In genomic region chr11:119307658-119307867, GRCm38 (mm10) we compare ENCODE assay signal across 14 mouse cellular contexts. TPM values are rescaled to one million over a fixed set of nuclear protein-coding genes. Genes with fewer than 3 reads are reported as not detected.
DNase-seq lines count a peak whose midpoint lies in the region; ATAC-seq lines count a peak whose summit lies in the region.
"Had no signal": no experiment of that assay in that cellular context is flagged by ENCODE, and none has a peak within 500 bp of the region (broad histone marks: within the 10 kb centered on the region; RNA-seq: fewer than 3 reads in every experiment).

Card14 (plus strand) TSS chr11:119307768.

- peaks cover 18% of the 10 kb centered on the region for H3K4me1 ChIP-seq in heart, embryonic 11.5 days (ENCODE audit: control insufficient read depth, insufficient read depth, low read length)
- no peaks in the 10 kb centered on the region for H3K4me1 ChIP-seq in hindbrain, embryonic 14.5 days (replicated peaks; ENCODE audit: control insufficient read depth, insufficient read depth, low read length)
- H3K4me1 ChIP-seq in hindbrain, embryonic 12.5 days = no peaks in the 10 kb centered on the region; the same call in 1 of the 2 replicates
- H3K4me1 ChIP-seq in neural tube, embryonic 15.5 days = peaks cover 14% of the 10 kb centered on the region

- intact Hi-C loops in heart, postnatal 25 days (cut with DNase I) = no loop called here

- H3K9me3 ChIP-seq in heart, embryonic 11.5 days (replicated peaks; ENCODE audit: control insufficient read depth, low read length) = no peaks in the 10 kb centered on the region
- H3K9me3 ChIP-seq in hindbrain, embryonic 14.5 days (ENCODE audit: control insufficient read depth, low read length) = no peaks in the 10 kb centered on the region
- no peaks in the 10 kb centered on the region for H3K9me3 ChIP-seq in hindbrain, embryonic 12.5 days (replicated peaks)
- no peaks in the 10 kb centered on the region for H3K9me3 ChIP-seq in neural tube, embryonic 15.5 days (replicated peaks)
- H3K9me3 ChIP-seq: liver, embryonic 13.5 days; megakaryocyte, embryonic 14.5 days had no signal

- H3K4me2 ChIP-seq in heart, embryonic 11.5 days = no peak within 1 kb of the TSS
- no peak within 1 kb of the TSS for H3K4me2 ChIP-seq in hindbrain, embryonic 14.5 days (replicated peaks)
- no peak within 1 kb of the TSS for H3K4me2 ChIP-seq in hindbrain, embryonic 12.5 days (replicated peaks)
- no peak within 1 kb of the TSS for H3K4me2 ChIP-seq in neural tube, embryonic 15.5 days
- H3K4me2 ChIP-seq: liver, embryonic 13.5 days had no signal

- peaks cover 12% of the 10 kb centered on the region; the same call in 1 of the 2 replicates for H3K27me3 ChIP-seq in heart, embryonic 11.5 days (ENCODE audit: control insufficient read depth, insufficient read depth, low read length)
- 0 out of 2 replicates have a peak, but pooled peaks cover 7% of the 10 kb centered on the region for H3K27me3 ChIP-seq in hindbrain, embryonic 14.5 days (ENCODE audit: control insufficient read depth, insufficient read depth, low read length)
- peaks cover 23% of the 10 kb centered on the region for H3K27me3 ChIP-seq in hindbrain, embryonic 12.5 days
- H3K27me3 ChIP-seq in neural tube, embryonic 15.5 days (replicated peaks) = no peaks in the 10 kb centered on the region; the same call in 1 of the 2 replicates
- H3K27me3 ChIP-seq: Patski had no signal

- peak within 1 kb of the TSS; percentile 39; the same call in 1 of the 2 replicates for H3K9ac ChIP-seq in heart, embryonic 11.5 days (ENCODE audit: low read depth, low read length)
- H3K9ac ChIP-seq in hindbrain, embryonic 14.5 days = 0 out of 2 replicates have a peak within 1 kb of the TSS, but pooled peaks have one; percentile 20
- H3K9ac ChIP-seq in hindbrain, embryonic 12.5 days = no peak within 1 kb of the TSS
- H3K9ac ChIP-seq in neural tube, embryonic 15.5 days (replicated peaks) = no peak within 1 kb of the TSS
- H3K9ac ChIP-seq: liver, embryonic 13.5 days had no signal

- no peak for DNase-seq in heart, postnatal 25 days (ENCODE audit: low spot score)
- DNase-seq in hindbrain, embryonic 14.5 days (ENCODE audit: low spot score) = no peak
- no peak for DNase-seq in large intestine, adult 2 months (ENCODE audit: low read depth, low spot score)
- no peak for DNase-seq in kidney, postnatal 10 days
- DNase-seq in urinary bladder, postnatal 10 days (ENCODE audit: low spot score) = no peak
- DNase-seq: cerebellum, postnatal 10 days; liver, embryonic 13.5 days; thymus, postnatal 25 days had no signal

- WGBS in heart, embryonic 11.5 days (ENCODE audit: insufficient replicate concordance) = 41% methylated on average over 1 of the region's 1 CpGs
- 58% methylated on average over 1 of the region's 1 CpGs for WGBS in hindbrain, embryonic 14.5 days
- WGBS in hindbrain, embryonic 12.5 days = 45% methylated on average over 1 of the region's 1 CpGs
- 76% methylated on average over 1 of the region's 1 CpGs for WGBS in large intestine, adult 2 months
- WGBS in neural tube, embryonic 15.5 days = 58% methylated on average over 1 of the region's 1 CpGs

- no peak for ATAC-seq in heart, embryonic 11.5 days (replicated peaks; ENCODE audit: insufficient number of reproducible peaks, low FRiP score, low TSS enrichment)
- ATAC-seq in hindbrain, embryonic 14.5 days (ENCODE audit: low FRiP score) = no peak
- ATAC-seq in hindbrain, embryonic 12.5 days (ENCODE audit: low FRiP score) = no peak
- 0 out of 2 replicates have a peak, but pooled peaks have one; percentile 24 for ATAC-seq in neural tube, embryonic 15.5 days (ENCODE audit: low FRiP score)
- ATAC-seq: lung, postnatal 0 days; Patski had no signal

- peak within 1 kb of the TSS; percentile 54 for H3K27ac ChIP-seq in heart, embryonic 11.5 days (ENCODE audit: low read depth, low read length)
- no peak within 1 kb of the TSS for H3K27ac ChIP-seq in hindbrain, embryonic 14.5 days
- no peak within 1 kb of the TSS for H3K27ac ChIP-seq in hindbrain, embryonic 12.5 days
- no peak within 1 kb of the TSS for H3K27ac ChIP-seq in neural tube, embryonic 15.5 days (replicated peaks)
- H3K27ac ChIP-seq: liver, embryonic 13.5 days had no signal

- H3K4me3 ChIP-seq in heart, embryonic 11.5 days (ENCODE audit: low read depth, low read length) = no peak within 1 kb of the TSS
- H3K4me3 ChIP-seq in hindbrain, embryonic 14.5 days (replicated peaks; ENCODE audit: low read length) = no peak within 1 kb of the TSS
- no peak within 1 kb of the TSS for H3K4me3 ChIP-seq in hindbrain, embryonic 12.5 days
- no peak within 1 kb of the TSS for H3K4me3 ChIP-seq in neural tube, embryonic 15.5 days (replicated peaks)
- H3K4me3 ChIP-seq: liver, embryonic 13.5 days; megakaryocyte, embryonic 14.5 days had no signal

- H3K36me3 ChIP-seq in heart, embryonic 11.5 days (ENCODE audit: control insufficient read depth, insufficient read depth, low read length) = no peaks in the 10 kb centered on the region
- no peaks in the 10 kb centered on the region for H3K36me3 ChIP-seq in hindbrain, embryonic 14.5 days (replicated peaks; ENCODE audit: control insufficient read depth, insufficient read depth)
- H3K36me3 ChIP-seq in hindbrain, embryonic 12.5 days = no peaks in the 10 kb centered on the region
- no peaks in the 10 kb centered on the region for H3K36me3 ChIP-seq in neural tube, embryonic 15.5 days
- H3K36me3 ChIP-seq: liver, embryonic 13.5 days had no signal

RNA-seq across cellular contexts. Expression of gene Card14, which starts in this region (rescaled TPM):
- 0.14 and 0.38 TPM in 2 replicates for polyA plus RNA-seq in heart, embryonic 11.5 days (2014; fragmentation: Nextera tagmentation; extraction: Ambion mirVana)
- total RNA-seq in heart, postnatal 25 days (2021) = under 1 TPM; 0.08 to 0.10 TPM
- polyA plus RNA-seq in hindbrain, embryonic 14.5 days (2014; fragmentation: Nextera tagmentation; extraction: Ambion mirVana) = 0.16 and 0.18 TPM in 2 replicates
- 0.07 and 0.27 TPM in 2 replicates for polyA plus RNA-seq in hindbrain, embryonic 12.5 days (2016; fragmentation: Nextera tagmentation; extraction: Ambion mirVana)
- polyA plus RNA-seq in large intestine, adult 2 months (2012; rRNA removed) = 8.7 and 11.9 TPM in 2 replicates
- polyA plus RNA-seq in neural tube, embryonic 15.5 days (2015; fragmentation: Nextera tagmentation; extraction: Ambion mirVana) = 0.33 and 0.69 TPM in 2 replicates

Comparison
In these comparisons a context has a peak if more than half of its experiments do, and no peak if none do; other contexts are left out.
1. H3K9ac ChIP-seq: peak in heart, embryonic 11.5 days (single experiment) and hindbrain, embryonic 14.5 days (single experiment); none in hindbrain, embryonic 12.5 days (single experiment) and neural tube, embryonic 15.5 days (single experiment).
2. Peak in ATAC-seq in neural tube, embryonic 15.5 days; RNA of the gene not detected or under 1 TPM.